Mouse (Mus musculus): Measurements from ENCODE around the gene Entpd2. TPM values are rescaled to one million over a fixed set of nuclear protein-coding genes. Genes with fewer than 3 reads are reported as not detected.
"Not testable (repeated sequence)": the region's sequence is repeated elsewhere in the genome, so short reads cannot be mapped to it uniquely, and the experiment has no call there.

The Entpd2 gene
- polyA plus RNA-seq, 1 experiment from 2014 or later = 4.0 TPM

GRCm38 (mm10) chr2:25400764-25401163 lies 5.1 kb downstream of the Entpd2 start:
- no peak for ATAC-seq (replicated peaks; ENCODE audit: extremely low read depth, insufficient read depth, low FRiP score)
- Histone ChIP-seq H3K9ac (ENCODE audit: low read length) (no peak overlapping the region), H3K27ac (ENCODE audit: low read length) (no peak overlapping the region), H3K36me3 (ENCODE audit: control insufficient read depth, insufficient read depth) (no peaks in the 10 kb centered on the region), H3K9me3 (replicated peaks; ENCODE audit: control insufficient read depth, low read length) (no peaks in the 10 kb centered on the region), H3K4me3 (ENCODE audit: low read length) (peak overlapping the region; percentile 6; the same call in 1 of the 2 replicates), H3K4me1 (ENCODE audit: control insufficient read depth, insufficient read depth, low read length) (peaks cover 5% of the 10 kb centered on the region; the same call in 1 of the 2 replicates), H3K27me3 (ENCODE audit: control insufficient read depth, insufficient read depth, low read length) (peaks cover 75% of the 10 kb centered on the region), H3K4me2 (ENCODE audit: low read depth, low read length) (peak overlapping the region; percentile 7)
- 3% methylated on average over 17 of the region's 17 CpGs for WGBS

- no peaks in the 10 kb centered on the region for H3K36me3 ChIP-seq (ENCODE audit: control insufficient read depth, insufficient read depth)
- peak overlapping the region; percentile 67; the same call in 1 of the 2 replicates for H3K9ac ChIP-seq (ENCODE audit: low read length)
- no peak for ATAC-seq (replicated peaks; ENCODE audit: extremely low read depth, insufficient read depth, low FRiP score)
- peak overlapping the region; percentile 58 for H3K4me3 ChIP-seq (ENCODE audit: low read length)
- no peaks in the 10 kb centered on the region; the same call in 1 of the 2 replicates for H3K4me1 ChIP-seq (ENCODE audit: control insufficient read depth, insufficient read depth, low read length)
- H3K9me3 ChIP-seq (replicated peaks; ENCODE audit: control insufficient read depth, low read length) = no peaks in the 10 kb centered on the region
- under 1% methylated on average over 13 of the region's 13 CpGs for WGBS
- peak overlapping the region; percentile 62 for H3K4me2 ChIP-seq (ENCODE audit: low read depth, low read length)
- H3K27ac ChIP-seq (ENCODE audit: low read length) = no peak overlapping the region
- H3K27me3 ChIP-seq (ENCODE audit: control insufficient read depth, insufficient read depth, low read length) = peaks cover 62% of the 10 kb centered on the region
These were observed 6.8 kb downstream of the Entpd2 start for GRCm38 (mm10) chr2:25402377-25402971.

- 1% methylated on average over 53 of the region's 54 CpGs for WGBS
- Histone ChIP-seq H3K4me2 (ENCODE audit: low read depth, low read length) (peak overlapping the region; percentile 62), H3K36me3 (ENCODE audit: control insufficient read depth, insufficient read depth) (no peaks in the 10 kb centered on the region), H3K4me3 (ENCODE audit: low read length) (peak overlapping the region; percentile 58), H3K9ac (ENCODE audit: low read length) (peak overlapping the region; percentile 67), H3K4me1 (ENCODE audit: control insufficient read depth, insufficient read depth, low read length) (no peaks in the 10 kb centered on the region; the same call in 1 of the 2 replicates), H3K9me3 (replicated peaks; ENCODE audit: control insufficient read depth, low read length) (no peaks in the 10 kb centered on the region), H3K27ac (ENCODE audit: low read length) (no peak overlapping the region), H3K27me3 (ENCODE audit: control insufficient read depth, insufficient read depth, low read length) (peaks cover 59% of the 10 kb centered on the region)
- ATAC-seq (replicated peaks; ENCODE audit: extremely low read depth, insufficient read depth, low FRiP score) = peak; percentile 53
These were observed 7.4 kb downstream of the Entpd2 start for GRCm38 (mm10) chr2:25402972-25403601.

- no peak overlapping the region for H3K9ac ChIP-seq (ENCODE audit: low read length)
- no peaks in the 10 kb centered on the region; the same call in 1 of the 2 replicates for H3K4me1 ChIP-seq (ENCODE audit: control insufficient read depth, insufficient read depth, low read length)
- H3K9me3 ChIP-seq (replicated peaks; ENCODE audit: control insufficient read depth, low read length) = no peaks in the 10 kb centered on the region
- no peak overlapping the region for H3K27ac ChIP-seq (ENCODE audit: low read length)
- no peak for ATAC-seq (replicated peaks; ENCODE audit: extremely low read depth, insufficient read depth, low FRiP score)
- H3K4me2 ChIP-seq (ENCODE audit: low read depth, low read length) = 0 out of 2 replicates have a peak overlapping the region, but pooled peaks have one; percentile 62
- H3K36me3 ChIP-seq (ENCODE audit: control insufficient read depth, insufficient read depth) = no peaks in the 10 kb centered on the region
- WGBS = 81% methylated on average over 4 of the region's 4 CpGs
- peaks cover 53% of the 10 kb centered on the region for H3K27me3 ChIP-seq (ENCODE audit: control insufficient read depth, insufficient read depth, low read length)
- H3K4me3 ChIP-seq (ENCODE audit: low read length) = no peak overlapping the region
These were observed 8.3 kb downstream of the Entpd2 start for GRCm38 (mm10) chr2:25403994-25404393.

GRCm38 (mm10) chr2:25408908-25409307 lies 13.2 kb downstream of the Entpd2 start:
- WGBS = 77% methylated on average over 10 of the region's 10 CpGs
- no peaks in the 10 kb centered on the region for H3K9me3 ChIP-seq (replicated peaks; ENCODE audit: control insufficient read depth, low read length)
- peaks cover 15% of the 10 kb centered on the region for H3K27me3 ChIP-seq (ENCODE audit: control insufficient read depth, insufficient read depth, low read length)
- H3K4me3 ChIP-seq (ENCODE audit: low read length) = no peak overlapping the region
- no peak overlapping the region for H3K4me2 ChIP-seq (ENCODE audit: low read depth, low read length)
- H3K36me3 ChIP-seq (ENCODE audit: control insufficient read depth, insufficient read depth) = no peaks in the 10 kb centered on the region
- no peaks in the 10 kb centered on the region for H3K4me1 ChIP-seq (ENCODE audit: control insufficient read depth, insufficient read depth, low read length)
- H3K27ac ChIP-seq (ENCODE audit: low read length) = no peak overlapping the region
- no peak for ATAC-seq (replicated peaks; ENCODE audit: extremely low read depth, insufficient read depth, low FRiP score)
- H3K9ac ChIP-seq (ENCODE audit: low read length) = no peak overlapping the region

GRCm38 (mm10) chr2:25413436-25413835 lies 17.8 kb downstream of the Entpd2 start:
- H3K9me3 ChIP-seq (replicated peaks; ENCODE audit: control insufficient read depth, low read length); H3K36me3 ChIP-seq (ENCODE audit: control insufficient read depth, insufficient read depth); H3K4me3 ChIP-seq (ENCODE audit: low read length); H3K27me3 ChIP-seq (ENCODE audit: control insufficient read depth, insufficient read depth, low read length); H3K9ac ChIP-seq (ENCODE audit: low read length); H3K4me2 ChIP-seq (ENCODE audit: low read depth, low read length); H3K4me1 ChIP-seq (ENCODE audit: control insufficient read depth, insufficient read depth, low read length); H3K27ac ChIP-seq (ENCODE audit: low read length); ATAC-seq (replicated peaks; ENCODE audit: extremely low read depth, insufficient read depth, low FRiP score): not testable (repeated sequence)

- H3K4me2 ChIP-seq (ENCODE audit: low read depth, low read length) = no peak overlapping the region
- no peaks in the 10 kb centered on the region for H3K9me3 ChIP-seq (replicated peaks; ENCODE audit: control insufficient read depth, low read length)
- no peaks in the 10 kb centered on the region for H3K36me3 ChIP-seq (ENCODE audit: control insufficient read depth, insufficient read depth)
- 35% methylated on average over 3 of the region's 3 CpGs for WGBS
- no peak overlapping the region for H3K27ac ChIP-seq (ENCODE audit: low read length)
- H3K9ac ChIP-seq (ENCODE audit: low read length) = no peak overlapping the region
- no peak for ATAC-seq (replicated peaks; ENCODE audit: extremely low read depth, insufficient read depth, low FRiP score)
- no peaks in the 10 kb centered on the region for H3K27me3 ChIP-seq (ENCODE audit: control insufficient read depth, insufficient read depth, low read length)
- no peak overlapping the region for H3K4me3 ChIP-seq (ENCODE audit: low read length)
- peaks cover under 1% of the 10 kb centered on the region for H3K4me1 ChIP-seq (ENCODE audit: control insufficient read depth, insufficient read depth, low read length)
These were observed 21.8 kb downstream of the Entpd2 start for GRCm38 (mm10) chr2:25417426-25417825.

GRCm38 (mm10) chr2:25421896-25422295 lies 26.2 kb downstream of the Entpd2 start:
- ATAC-seq (replicated peaks; ENCODE audit: extremely low read depth, insufficient read depth, low FRiP score) = no peak
- no peak overlapping the region for H3K4me3 ChIP-seq (ENCODE audit: low read length)
- H3K4me2 ChIP-seq (ENCODE audit: low read depth, low read length) = no peak overlapping the region
- H3K27ac ChIP-seq (ENCODE audit: low read length) = no peak overlapping the region
- H3K27me3 ChIP-seq (ENCODE audit: control insufficient read depth, insufficient read depth, low read length) = peaks cover 26% of the 10 kb centered on the region
- H3K36me3 ChIP-seq (ENCODE audit: control insufficient read depth, insufficient read depth) = no peaks in the 10 kb centered on the region
- H3K9me3 ChIP-seq (replicated peaks; ENCODE audit: control insufficient read depth, low read length) = no peaks in the 10 kb centered on the region
- H3K4me1 ChIP-seq (ENCODE audit: control insufficient read depth, insufficient read depth, low read length) = peaks cover 3% of the 10 kb centered on the region
- H3K9ac ChIP-seq (ENCODE audit: low read length) = no peak overlapping the region
- WGBS = 8% methylated on average over 3 of the region's 3 CpGs

GRCm38 (mm10) chr2:25422587-25423410 lies 27.1 kb downstream of the Entpd2 start, which contains the start of gene Fut7:
Gene Fut7, plus strand, starts transcription at chr2:25423267.
- H3K4me1 ChIP-seq (ENCODE audit: control insufficient read depth, insufficient read depth, low read length) = peaks cover 3% of the 10 kb centered on the region
- H3K36me3 ChIP-seq (ENCODE audit: control insufficient read depth, insufficient read depth) = no peaks in the 10 kb centered on the region
- peaks cover 26% of the 10 kb centered on the region for H3K27me3 ChIP-seq (ENCODE audit: control insufficient read depth, insufficient read depth, low read length)
- 53% methylated on average over 17 of the region's 17 CpGs for WGBS
- H3K27ac ChIP-seq (ENCODE audit: low read length) = no peak within 1 kb of the TSS
- no peak within 1 kb of the TSS for H3K4me3 ChIP-seq (ENCODE audit: low read length)
- H3K9ac ChIP-seq (ENCODE audit: low read length) = no peak within 1 kb of the TSS
- H3K9me3 ChIP-seq (replicated peaks; ENCODE audit: control insufficient read depth, low read length) = no peaks in the 10 kb centered on the region
- no peak for ATAC-seq (replicated peaks; ENCODE audit: extremely low read depth, insufficient read depth, low FRiP score)
- H3K4me2 ChIP-seq (ENCODE audit: low read depth, low read length) = no peak within 1 kb of the TSS

Measured in heart, embryonic 16.5 days (tissue).